Comparison of ENCODE assay signal across 20 mouse cellular contexts in genomic region chr11:97676050-97676754, GRCm38 (mm10). TPM values are rescaled to one million over a fixed set of nuclear protein-coding genes. Genes with fewer than 3 reads are reported as not detected.
DNase-seq lines count a peak whose midpoint lies in the region; ATAC-seq lines count a peak whose summit lies in the region.
"Had no signal": no experiment of that assay in that cellular context is flagged by ENCODE, and none has a peak within 500 bp of the region (broad histone marks: within the 10 kb centered on the region; RNA-seq: fewer than 3 reads in every experiment).

No protein-coding gene starts in this region.

- H3K4me1 ChIP-seq in embryonic facial prominence, embryonic 12.5 days, result peaks cover 6% of the 10 kb centered on the region; the same call in 1 of the 2 replicates
- peaks cover 32% of the 10 kb centered on the region for H3K4me1 ChIP-seq in embryonic facial prominence, embryonic 10.5 days
- 0 out of 2 replicates have a peak, but pooled peaks cover 3% of the 10 kb centered on the region for H3K4me1 ChIP-seq in hindbrain, embryonic 14.5 days (replicated peaks; ENCODE audit: control insufficient read depth, insufficient read depth, low read length)
- H3K4me1 ChIP-seq in hindbrain, embryonic 12.5 days, result peaks cover 9% of the 10 kb centered on the region; the same call in 1 of the 2 replicates
- peaks cover 28% of the 10 kb centered on the region for H3K4me1 ChIP-seq in midbrain, embryonic 12.5 days
- H3K4me1 ChIP-seq: stomach, embryonic 15.5 days had no signal

- H3K4me2 ChIP-seq in embryonic facial prominence, embryonic 12.5 days (replicated peaks), result no peak overlapping the region
- no peak overlapping the region for H3K4me2 ChIP-seq in hindbrain, embryonic 14.5 days (replicated peaks)
- H3K4me2 ChIP-seq in hindbrain, embryonic 12.5 days (replicated peaks), result no peak overlapping the region
- H3K4me2 ChIP-seq in midbrain, embryonic 12.5 days (replicated peaks), result no peak overlapping the region
- H3K4me2 ChIP-seq: heart, embryonic 11.5 days; intestine, embryonic 15.5 days; neural tube, embryonic 13.5 days; stomach, embryonic 15.5 days had no signal

- no peak overlapping the region for H3K4me3 ChIP-seq in embryonic facial prominence, embryonic 12.5 days
- H3K4me3 ChIP-seq in embryonic facial prominence, embryonic 10.5 days, result no peak overlapping the region
- no peak overlapping the region for H3K4me3 ChIP-seq in hindbrain, embryonic 14.5 days (replicated peaks; ENCODE audit: low read length)
- no peak overlapping the region for H3K4me3 ChIP-seq in hindbrain, embryonic 12.5 days
- H3K4me3 ChIP-seq in midbrain, embryonic 12.5 days, result no peak overlapping the region
- H3K4me3 ChIP-seq: intestine, embryonic 15.5 days; neural tube, embryonic 13.5 days; stomach, embryonic 15.5 days had no signal

- no peaks in the 10 kb centered on the region for H3K9me3 ChIP-seq in embryonic facial prominence, embryonic 12.5 days
- no peaks in the 10 kb centered on the region for H3K9me3 ChIP-seq in embryonic facial prominence, embryonic 10.5 days
- no peaks in the 10 kb centered on the region for H3K9me3 ChIP-seq in hindbrain, embryonic 14.5 days (ENCODE audit: control insufficient read depth, low read length)
- H3K9me3 ChIP-seq in hindbrain, embryonic 12.5 days (replicated peaks), result no peaks in the 10 kb centered on the region
- no peaks in the 10 kb centered on the region for H3K9me3 ChIP-seq in midbrain, embryonic 12.5 days
- H3K9me3 ChIP-seq: intestine, embryonic 15.5 days; neural tube, embryonic 13.5 days; stomach, embryonic 15.5 days had no signal

- DNase-seq in embryonic facial prominence, embryonic 10.5 days (ENCODE audit: low spot score), result no peak
- DNase-seq in hindbrain, embryonic 14.5 days (ENCODE audit: low spot score), result no peak
- peak; percentile 48 for DNase-seq in ZHBTc4 (ENCODE audit: low read depth, low spot score)
- DNase-seq in cerebellum, adult 9-11 months, result no peak
- DNase-seq: adrenal gland, adult 8-10 months; cerebellum, adult 18-20 months; heart, postnatal 4 days; liver; liver, postnatal 0 days; spleen, adult 18-20 months had no signal

- H3K9ac ChIP-seq in embryonic facial prominence, embryonic 12.5 days, result 0 out of 2 replicates have a peak overlapping the region, but pooled peaks have one; percentile 4
- H3K9ac ChIP-seq in hindbrain, embryonic 14.5 days, result no peak overlapping the region
- no peak overlapping the region for H3K9ac ChIP-seq in hindbrain, embryonic 12.5 days
- peak overlapping the region; percentile 39; the same call in 1 of the 2 replicates for H3K9ac ChIP-seq in midbrain, embryonic 12.5 days (replicated peaks)
- H3K9ac ChIP-seq: intestine, embryonic 15.5 days; liver, postnatal 0 days; stomach, embryonic 15.5 days had no signal

- ATAC-seq in embryonic facial prominence, embryonic 12.5 days (ENCODE audit: insufficient number of reproducible peaks, insufficient read depth, low FRiP score, low TSS enrichment), result no peak
- ATAC-seq in hindbrain, embryonic 14.5 days (ENCODE audit: low FRiP score), result 0 out of 2 replicates have a peak, but pooled peaks have one; percentile 13
- no peak for ATAC-seq in hindbrain, embryonic 12.5 days (ENCODE audit: low FRiP score)
- ATAC-seq in midbrain, embryonic 12.5 days (ENCODE audit: low FRiP score, low read depth), result no peak
- ATAC-seq in erythroid progenitor cell, adult 5-6 weeks (replicated peaks; ENCODE audit: low FRiP score, poor library complexity, severe bottlenecking), result no peak
- ATAC-seq: CD4-positive, CD25-positive, alpha-beta regulatory T cell, adult 4 months; intestine, embryonic 15.5 days; liver, postnatal 0 days had no signal

- WGBS in embryonic facial prominence, embryonic 12.5 days, result 87% methylated on average over 15 of the region's 15 CpGs
- WGBS in embryonic facial prominence, embryonic 10.5 days, result 77% methylated on average over 15 of the region's 15 CpGs
- 85% methylated on average over 15 of the region's 15 CpGs for WGBS in hindbrain, embryonic 14.5 days
- 83% methylated on average over 15 of the region's 15 CpGs for WGBS in hindbrain, embryonic 12.5 days
- WGBS in midbrain, embryonic 12.5 days, result 84% methylated on average over 14 of the region's 15 CpGs

- H3K27ac ChIP-seq in embryonic facial prominence, embryonic 12.5 days, result no peak overlapping the region
- H3K27ac ChIP-seq in embryonic facial prominence, embryonic 10.5 days (replicated peaks), result no peak overlapping the region
- H3K27ac ChIP-seq in hindbrain, embryonic 14.5 days, result no peak overlapping the region
- no peak overlapping the region for H3K27ac ChIP-seq in hindbrain, embryonic 12.5 days
- H3K27ac ChIP-seq in midbrain, embryonic 12.5 days (replicated peaks), result peak overlapping the region; percentile 68; the same call in 1 of the 2 replicates
- H3K27ac ChIP-seq: intestine, embryonic 15.5 days; neural tube, embryonic 13.5 days; stomach, embryonic 15.5 days had no signal

- H3K27me3 ChIP-seq in embryonic facial prominence, embryonic 12.5 days, result no peaks in the 10 kb centered on the region
- H3K27me3 ChIP-seq in embryonic facial prominence, embryonic 10.5 days (replicated peaks; ENCODE audit: low read depth, poor library complexity, severe bottlenecking), result no peaks in the 10 kb centered on the region
- H3K27me3 ChIP-seq in hindbrain, embryonic 14.5 days (ENCODE audit: control insufficient read depth, insufficient read depth, low read length), result no peaks in the 10 kb centered on the region
- no peaks in the 10 kb centered on the region for H3K27me3 ChIP-seq in hindbrain, embryonic 12.5 days
- 0 out of 2 replicates have a peak, but pooled peaks cover 3% of the 10 kb centered on the region for H3K27me3 ChIP-seq in midbrain, embryonic 12.5 days
- H3K27me3 ChIP-seq: intestine, embryonic 15.5 days; neural tube, embryonic 13.5 days; stomach, embryonic 15.5 days had no signal

- peaks cover 93% of the 10 kb centered on the region for H3K36me3 ChIP-seq in embryonic facial prominence, embryonic 12.5 days
- peaks cover 99% of the 10 kb centered on the region for H3K36me3 ChIP-seq in embryonic facial prominence, embryonic 10.5 days (replicated peaks)
- H3K36me3 ChIP-seq in hindbrain, embryonic 14.5 days (replicated peaks; ENCODE audit: control insufficient read depth, insufficient read depth), result peaks cover 99% of the 10 kb centered on the region
- H3K36me3 ChIP-seq in hindbrain, embryonic 12.5 days, result peaks cover 94% of the 10 kb centered on the region
- H3K36me3 ChIP-seq in midbrain, embryonic 12.5 days, result peaks cover 90% of the 10 kb centered on the region

RNA-seq across cellular contexts. Expression of gene Cisd3, which starts 9.4 kb away (rescaled TPM):
- 11.6 and 13.7 TPM in 2 replicates for polyA plus RNA-seq in embryonic facial prominence, embryonic 12.5 days (2016; fragmentation: Nextera tagmentation; extraction: Ambion mirVana)
- polyA plus RNA-seq in embryonic facial prominence, embryonic 10.5 days (2016; fragmentation: Nextera tagmentation; extraction: Ambion mirVana), result 18.2 and 20.0 TPM in 2 replicates
- 27.7 and 34.7 TPM in 2 replicates for polyA plus RNA-seq in hindbrain, embryonic 14.5 days (2014; fragmentation: Nextera tagmentation; extraction: Ambion mirVana)
- 14.7 and 17.1 TPM in 2 replicates for polyA plus RNA-seq in hindbrain, embryonic 12.5 days (2016; fragmentation: Nextera tagmentation; extraction: Ambion mirVana)
- 12.4 and 13.5 TPM in 2 replicates for polyA plus RNA-seq in midbrain, embryonic 12.5 days (2016; fragmentation: Nextera tagmentation; extraction: Ambion mirVana)
- 6.3 TPM in 1 of 2 replicates, not detected in the other for total RNA-seq in erythroid progenitor cell, adult 5-6 weeks (2015; ENCODE audit: low replicate concordance)
- not detected in 2 replicates for total RNA-seq in erythroid progenitor cell, adult 5-6 weeks (2017; ENCODE audit: low replicate concordance)

RNA-seq across cellular contexts. Expression of gene Mllt6, which starts 13.0 kb away (rescaled TPM):
- polyA plus RNA-seq in embryonic facial prominence, embryonic 12.5 days (2016; fragmentation: Nextera tagmentation; extraction: Ambion mirVana), result 3.2 and 3.4 TPM in 2 replicates
- polyA plus RNA-seq in embryonic facial prominence, embryonic 10.5 days (2016; fragmentation: Nextera tagmentation; extraction: Ambion mirVana), result 2.1 and 2.2 TPM in 2 replicates
- polyA plus RNA-seq in hindbrain, embryonic 14.5 days (2014; fragmentation: Nextera tagmentation; extraction: Ambion mirVana), result 5.0 TPM in 2 replicates
- polyA plus RNA-seq in hindbrain, embryonic 12.5 days (2016; fragmentation: Nextera tagmentation; extraction: Ambion mirVana), result 2.9 and 3.5 TPM in 2 replicates
- 3.0 and 3.2 TPM in 2 replicates for polyA plus RNA-seq in midbrain, embryonic 12.5 days (2016; fragmentation: Nextera tagmentation; extraction: Ambion mirVana)
- 2.1 and 9.7 TPM in 2 replicates for total RNA-seq in erythroid progenitor cell, adult 5-6 weeks (2015; ENCODE audit: low replicate concordance)
- 1.3 and 3.9 TPM in 2 replicates for total RNA-seq in erythroid progenitor cell, adult 5-6 weeks (2017; ENCODE audit: low replicate concordance)

RNA-seq across cellular contexts. Expression of gene Pcgf2, which starts 24.1 kb away (rescaled TPM):
- 20.6 and 21.6 TPM in 2 replicates for polyA plus RNA-seq in embryonic facial prominence, embryonic 12.5 days (2016; fragmentation: Nextera tagmentation; extraction: Ambion mirVana)
- polyA plus RNA-seq in embryonic facial prominence, embryonic 10.5 days (2016; fragmentation: Nextera tagmentation; extraction: Ambion mirVana), result 23.2 and 24.1 TPM in 2 replicates
- 22.0 and 23.4 TPM in 2 replicates for polyA plus RNA-seq in hindbrain, embryonic 14.5 days (2014; fragmentation: Nextera tagmentation; extraction: Ambion mirVana)
- polyA plus RNA-seq in hindbrain, embryonic 12.5 days (2016; fragmentation: Nextera tagmentation; extraction: Ambion mirVana), result 23.3 and 24.7 TPM in 2 replicates
- 16.5 and 20.0 TPM in 2 replicates for polyA plus RNA-seq in midbrain, embryonic 12.5 days (2016; fragmentation: Nextera tagmentation; extraction: Ambion mirVana)
- 5.9 TPM in 1 of 2 replicates, not detected in the other for total RNA-seq in erythroid progenitor cell, adult 5-6 weeks (2015; ENCODE audit: low replicate concordance)
- 2.1 TPM in 1 of 2 replicates, not detected in the other for total RNA-seq in erythroid progenitor cell, adult 5-6 weeks (2017; ENCODE audit: low replicate concordance)
- total RNA-seq: monocyte, adult 5-6 weeks had no signal

RNA-seq across cellular contexts. Expression of gene Psmb3, which starts 27.0 kb away (rescaled TPM):
- 447 and 479 TPM in 2 replicates for polyA plus RNA-seq in embryonic facial prominence, embryonic 12.5 days (2016; fragmentation: Nextera tagmentation; extraction: Ambion mirVana)
- polyA plus RNA-seq in embryonic facial prominence, embryonic 10.5 days (2016; fragmentation: Nextera tagmentation; extraction: Ambion mirVana), result 634 and 654 TPM in 2 replicates
- polyA plus RNA-seq in hindbrain, embryonic 14.5 days (2014; fragmentation: Nextera tagmentation; extraction: Ambion mirVana), result 436 and 489 TPM in 2 replicates
- polyA plus RNA-seq in hindbrain, embryonic 12.5 days (2016; fragmentation: Nextera tagmentation; extraction: Ambion mirVana), result 375 and 438 TPM in 2 replicates
- polyA plus RNA-seq in midbrain, embryonic 12.5 days (2016; fragmentation: Nextera tagmentation; extraction: Ambion mirVana), result 450 and 456 TPM in 2 replicates
- total RNA-seq in erythroid progenitor cell, adult 5-6 weeks (2015; ENCODE audit: low replicate concordance), result 20.5 and 50.7 TPM in 2 replicates
- 7.9 and 45.8 TPM in 2 replicates for total RNA-seq in erythroid progenitor cell, adult 5-6 weeks (2017; ENCODE audit: low replicate concordance)

RNA-seq across cellular contexts. Expression of gene Epop, which starts 46.7 kb away (rescaled TPM):
- polyA plus RNA-seq in embryonic facial prominence, embryonic 12.5 days (2016; fragmentation: Nextera tagmentation; extraction: Ambion mirVana), result 15.3 and 16.4 TPM in 2 replicates
- 13.0 and 14.4 TPM in 2 replicates for polyA plus RNA-seq in embryonic facial prominence, embryonic 10.5 days (2016; fragmentation: Nextera tagmentation; extraction: Ambion mirVana)
- 1.8 and 2.6 TPM in 2 replicates for polyA plus RNA-seq in hindbrain, embryonic 14.5 days (2014; fragmentation: Nextera tagmentation; extraction: Ambion mirVana)
- 11.2 and 11.7 TPM in 2 replicates for polyA plus RNA-seq in hindbrain, embryonic 12.5 days (2016; fragmentation: Nextera tagmentation; extraction: Ambion mirVana)
- polyA plus RNA-seq in midbrain, embryonic 12.5 days (2016; fragmentation: Nextera tagmentation; extraction: Ambion mirVana), result 14.2 and 16.2 TPM in 2 replicates
- total RNA-seq in erythroid progenitor cell, adult 5-6 weeks (2015; ENCODE audit: low replicate concordance), result 1.4 TPM in 1 of 2 replicates, not detected in the other
- total RNA-seq in erythroid progenitor cell, adult 5-6 weeks (2017; ENCODE audit: low replicate concordance), result not detected in 2 replicates

Comparison
In these comparisons a context has a peak if more than half of its experiments do, and no peak if none do; other contexts are left out.
1. H3K9ac ChIP-seq: peak in embryonic facial prominence, embryonic 12.5 days (single experiment) and midbrain, embryonic 12.5 days (single experiment); none in hindbrain, embryonic 14.5 days (single experiment) and hindbrain, embryonic 12.5 days (single experiment).